Mouse (Mus musculus) liver, embryonic 13.5 days (tissue): ENCODE data around the gene Ndufb8. TPM values are rescaled to one million over a fixed set of nuclear protein-coding genes. Genes with fewer than 3 reads are reported as not detected.
A peak's percentile ranks its signal among the peaks of the same experiment; 100 is the strongest.

Source experiments
- ATAC-seq: fragments of 200-750 bp; cut with Nextera tagmentation; 2 replicates; pipeline ENCODE4 v1.8.0; 2017; ENCODE audit warnings: low read depth, mild to moderate bottlenecking, moderate number of reproducible peaks, moderate library complexity
- DNase-seq: peaks from one replicate; pipeline ENCODE4 v3.0.0; 2022
- H3K27ac ChIP-seq: fragments of 300-500 bp; sonication (generic); 2 replicates; pipeline ENCODE4 v1.5.1; 2015; ENCODE audit warnings: moderate library complexity, mild to moderate bottlenecking, inconsistent platforms
- H3K27me3 ChIP-seq: fragments of 300-500 bp; sonication (generic); 2 replicates; pipeline ENCODE4 v1.6.1; 2015; ENCODE audit warnings: mild to moderate bottlenecking, inconsistent platforms
- H3K36me3 ChIP-seq: fragments of 300-500 bp; sonication (generic); 2 replicates; pipeline ENCODE4 v1.6.1; 2015; ENCODE audit warnings: mild to moderate bottlenecking, inconsistent platforms
- H3K4me1 ChIP-seq: fragments of 300-500 bp; sonication (generic); replicated peaks from 2 replicates; pipeline ENCODE4 v1.6.1; 2015; ENCODE audit warnings: inconsistent platforms
- H3K4me2 ChIP-seq: fragments of 300-500 bp; sonication (generic); 2 replicates; pipeline ENCODE4 v1.6.1; 2015; ENCODE audit warnings: inconsistent platforms, mild to moderate bottlenecking, moderate library complexity
- H3K4me3 ChIP-seq: fragments of 300-500 bp; sonication (generic); replicated peaks from 2 replicates; pipeline ENCODE4 v1.5.1; 2015; ENCODE audit warnings: mild to moderate bottlenecking, inconsistent platforms
- H3K9ac ChIP-seq: fragments of 300-500 bp; sonication (generic); 2 replicates; pipeline ENCODE4 v1.6.1; 2015; ENCODE audit warnings: mild to moderate bottlenecking, inconsistent platforms
- H3K9me3 ChIP-seq: fragments of 300-500 bp; sonication (generic); replicated peaks from 2 replicates; pipeline ENCODE4 v1.6.1; 2016; ENCODE audit warnings: inconsistent platforms
- WGBS: fragments of 180-500 bp; shearing (Covaris S2); methylation state at CpG from one replicate; pipeline ENCODE4 v1.1.7; 2015; ENCODE audit not compliant: insufficient replicate concordance; 5-methylcytosine and 5-hydroxymethylcytosine counted together
- polyA plus RNA-seq: library from polyadenylated mRNA; unstranded; fragments of >200 nt; fragmentation: Nextera tagmentation; extraction: Ambion mirVana; gene quantifications from 2 replicates; pipeline ENCODE4 v1.2.1, GENCODE M21; 2015

The Ndufb8 gene
- polyA plus RNA-seq, 1 experiment from 2014 or later = 371 TPM

DNA sequence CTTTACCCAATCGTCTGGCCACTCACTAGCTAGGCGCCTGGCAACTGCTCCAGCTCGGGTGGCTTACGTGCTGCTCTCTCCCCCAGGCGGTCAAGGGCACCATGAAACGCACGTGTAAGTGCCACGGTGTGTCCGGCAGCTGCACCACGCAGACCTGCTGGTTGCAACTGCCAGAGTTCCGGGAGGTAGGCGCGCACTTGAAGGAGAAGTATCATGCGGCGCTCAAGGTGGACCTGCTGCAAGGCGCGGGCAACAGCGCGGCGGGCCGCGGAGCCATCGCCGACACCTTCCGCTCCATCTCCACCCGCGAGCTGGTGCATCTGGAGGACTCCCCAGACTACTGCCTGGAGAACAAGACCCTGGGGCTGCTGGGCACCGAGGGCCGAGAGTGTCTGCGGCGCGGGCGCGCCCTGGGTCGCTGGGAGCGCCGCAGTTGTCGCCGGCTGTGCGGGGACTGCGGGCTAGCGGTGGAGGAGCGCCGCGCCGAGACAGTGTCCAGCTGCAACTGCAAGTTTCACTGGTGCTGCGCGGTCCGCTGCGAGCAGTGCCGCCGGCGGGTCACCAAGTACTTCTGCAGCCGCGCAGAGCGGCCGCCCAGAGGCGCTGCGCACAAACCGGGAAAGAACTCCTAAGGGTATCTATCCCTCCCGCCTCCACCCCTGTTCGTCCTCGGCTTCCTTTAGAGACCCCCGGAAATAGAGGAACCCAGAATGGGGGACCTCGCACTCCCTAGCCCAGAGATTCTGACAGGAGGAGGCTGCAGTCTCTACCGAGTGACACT is 43.6 kb downstream of the Ndufb8 start:
- Histone ChIP-seq H3K27ac (no peak overlapping the region), H3K4me1 (peaks cover 2% of the 10 kb centered on the region; the same call in 1 of the 2 replicates), H3K36me3 (no peaks in the 10 kb centered on the region), H3K9me3 (no peaks in the 10 kb centered on the region), H3K4me3 (peak overlapping the region; percentile 36), H3K27me3 (peaks cover 89% of the 10 kb centered on the region), H3K4me2 (peak overlapping the region; percentile 56), H3K9ac (no peak overlapping the region)
- no peak for ATAC-seq
- DNase-seq = no peak
- WGBS = under 1% methylated on average over 66 of the region's 66 CpGs

DNA sequence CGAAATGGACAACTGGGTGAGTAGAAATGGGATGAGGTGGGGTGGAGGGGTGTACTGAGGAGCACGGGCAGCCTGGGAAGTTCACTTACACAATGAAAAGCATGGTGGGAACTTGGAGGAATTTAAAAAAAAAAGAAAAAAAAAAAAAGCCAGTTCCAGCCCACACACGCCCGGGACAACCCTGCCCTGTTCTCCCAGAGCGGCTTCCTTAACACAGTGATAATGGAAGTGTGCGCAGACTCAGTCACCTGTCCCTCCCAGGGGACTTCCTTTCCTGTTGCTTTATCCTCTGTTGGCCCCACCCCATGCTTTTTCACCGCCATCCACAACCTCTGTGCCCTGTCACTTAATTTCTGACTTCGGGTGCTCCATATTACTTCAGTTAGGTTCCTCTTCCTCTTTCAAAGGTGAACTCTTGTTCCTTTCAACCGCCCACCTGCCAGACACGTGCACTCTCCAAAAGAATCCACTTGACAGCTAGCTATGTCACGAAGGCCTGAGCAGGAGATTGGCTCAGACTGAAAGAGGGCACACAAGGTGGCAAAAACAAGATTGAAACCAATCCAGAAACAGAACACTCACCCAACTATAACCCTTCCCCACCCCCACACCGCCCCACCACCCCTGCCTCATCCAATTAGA is 44.6 kb downstream of the Ndufb8 start:
- no peak overlapping the region for H3K9ac ChIP-seq
- H3K27me3 ChIP-seq = peaks cover 81% of the 10 kb centered on the region
- no peak overlapping the region; the same call in 1 of the 2 replicates for H3K4me2 ChIP-seq
- no peaks in the 10 kb centered on the region for H3K36me3 ChIP-seq
- H3K4me3 ChIP-seq = peak overlapping the region; percentile 36; the same call in 1 of the 2 replicates
- no peak overlapping the region for H3K27ac ChIP-seq
- H3K4me1 ChIP-seq = peaks cover 2% of the 10 kb centered on the region; the same call in 1 of the 2 replicates
- 6% methylated on average over 12 of the region's 12 CpGs for WGBS
- no peak for ATAC-seq
- no peak for DNase-seq
- H3K9me3 ChIP-seq = no peaks in the 10 kb centered on the region

DNA sequence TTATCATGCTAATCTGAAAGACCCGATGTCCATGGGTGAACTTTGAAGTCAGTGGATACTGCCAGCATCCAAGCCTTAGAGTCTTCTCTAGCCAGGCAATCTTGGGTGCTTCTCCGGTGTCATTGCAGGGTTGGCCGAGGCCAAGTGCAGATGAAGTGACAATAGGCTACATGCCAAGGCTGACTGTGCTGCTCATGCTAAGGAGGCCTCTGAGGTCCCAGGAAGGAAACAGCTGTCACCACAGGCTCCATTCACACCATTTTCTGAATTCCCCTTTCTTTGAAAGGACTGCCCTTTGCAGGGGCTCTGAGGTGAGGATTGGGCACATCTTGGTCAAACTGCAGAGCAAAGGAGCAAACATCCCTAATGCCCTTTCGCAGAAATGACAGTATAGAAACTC is 52.5 kb downstream of the Ndufb8 start:
- no peak for ATAC-seq
- Histone ChIP-seq H3K9me3 (no peaks in the 10 kb centered on the region), H3K4me2 (no peak overlapping the region), H3K27ac (no peak overlapping the region), H3K27me3 (peaks cover 46% of the 10 kb centered on the region), H3K4me1 (no peaks in the 10 kb centered on the region), H3K4me3 (no peak overlapping the region), H3K9ac (no peak overlapping the region), H3K36me3 (no peaks in the 10 kb centered on the region)
- WGBS = 49% methylated on average over 4 of the region's 4 CpGs
- no peak for DNase-seq

DNA sequence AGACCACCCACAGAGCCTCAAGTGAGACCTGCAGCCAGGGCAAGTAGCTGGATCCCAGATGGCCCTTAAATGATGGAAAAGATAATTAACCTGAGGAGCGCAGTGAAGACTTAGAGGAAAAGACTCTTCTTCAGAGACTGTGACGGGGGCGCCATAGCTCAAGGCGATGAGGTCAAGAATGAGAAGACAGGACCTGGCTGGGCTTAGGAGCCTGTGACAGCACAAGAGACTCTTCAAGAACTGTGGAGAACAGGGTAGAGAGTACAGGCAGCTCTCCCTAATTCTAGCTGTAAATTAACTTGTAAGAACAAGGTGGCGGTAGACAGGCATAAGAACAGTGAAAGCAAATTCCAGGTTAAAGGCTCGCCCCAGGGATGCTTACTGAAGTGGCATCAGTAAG is 53.3 kb downstream of the Ndufb8 start:
- Histone ChIP-seq H3K4me1 (no peaks in the 10 kb centered on the region), H3K4me3 (no peak overlapping the region), H3K9me3 (no peaks in the 10 kb centered on the region), H3K27me3 (peaks cover 39% of the 10 kb centered on the region), H3K36me3 (no peaks in the 10 kb centered on the region), H3K9ac (no peak overlapping the region), H3K27ac (no peak overlapping the region), H3K4me2 (no peak overlapping the region)
- DNase-seq = no peak
- WGBS = 61% methylated on average over 6 of the region's 6 CpGs
- ATAC-seq = no peak

DNA sequence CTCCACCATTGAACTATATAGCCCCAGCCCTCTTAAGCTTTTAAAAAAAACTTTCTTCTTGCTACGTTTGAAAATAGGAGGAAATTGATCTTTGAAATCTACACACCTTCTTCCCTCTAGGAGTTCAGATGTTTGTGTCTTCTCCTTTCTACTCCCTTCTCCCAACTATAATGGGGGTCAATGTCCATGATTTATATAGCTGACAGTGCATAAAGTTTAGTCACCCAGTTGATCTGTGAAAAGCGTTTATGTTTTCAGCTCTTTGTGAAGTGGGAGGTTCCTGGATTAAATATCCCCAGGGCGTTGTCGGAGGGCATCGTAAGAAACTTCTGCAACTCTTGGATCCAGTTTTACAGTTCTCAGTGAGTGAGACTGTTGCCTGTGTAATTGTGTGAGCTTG is 55.0 kb downstream of the Ndufb8 start:
- Histone ChIP-seq H3K4me3 (no peak overlapping the region), H3K27me3 (peaks cover 52% of the 10 kb centered on the region), H3K4me2 (no peak overlapping the region), H3K9me3 (no peaks in the 10 kb centered on the region), H3K9ac (no peak overlapping the region), H3K36me3 (no peaks in the 10 kb centered on the region), H3K27ac (no peak overlapping the region), H3K4me1 (0 out of 2 replicates have a peak, but pooled peaks cover 3% of the 10 kb centered on the region)
- WGBS = 56% methylated on average over 5 of the region's 5 CpGs
- DNase-seq (no peak), ATAC-seq (no peak)

DNA sequence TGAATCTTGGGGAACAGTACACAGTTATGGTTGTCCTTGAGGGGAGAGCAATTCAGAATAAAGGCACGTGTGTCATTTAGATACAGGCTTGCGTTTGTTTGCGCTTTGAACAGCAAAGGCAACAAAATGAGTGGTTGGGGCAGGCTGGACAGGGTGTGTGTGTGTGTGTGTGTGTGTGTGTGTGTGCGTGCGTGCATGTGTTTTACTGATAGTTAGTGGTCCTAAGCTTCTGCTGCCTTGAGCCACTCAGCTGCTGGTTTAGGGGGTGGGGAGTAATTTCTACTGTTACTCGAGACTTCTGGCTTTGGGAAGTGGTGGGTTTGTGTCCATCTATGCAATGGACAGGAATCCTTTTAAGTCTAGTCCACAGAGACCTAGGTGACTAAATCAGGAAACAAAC is 56.3 kb downstream of the Ndufb8 start:
- H3K4me1 ChIP-seq = 0 out of 2 replicates have a peak, but pooled peaks cover 3% of the 10 kb centered on the region

More for the DNA sequence above, 56.3 kb downstream of the Ndufb8 start:
- Histone ChIP-seq H3K4me2 (no peak overlapping the region), H3K27me3 (peaks cover 60% of the 10 kb centered on the region), H3K9me3 (no peaks in the 10 kb centered on the region), H3K27ac (no peak overlapping the region), H3K4me3 (no peak overlapping the region), H3K36me3 (no peaks in the 10 kb centered on the region), H3K9ac (no peak overlapping the region)
- DNase-seq (no peak), ATAC-seq (no peak)
- WGBS = 49% methylated on average over 6 of the region's 6 CpGs

Other genes starting within 250 kb of the Ndufb8 start
- gene Scd4, start 222.3 kb downstream of the Ndufb8 start, polyA plus RNA-seq = 0.05 TPM in 1 of 2 replicates, not detected in the other
- 7.3 and 10.0 TPM in 2 replicates for gene Scd1, start 147.6 kb downstream of the Ndufb8 start, polyA plus RNA-seq
- not detected in 2 replicates for gene Wnt8b, start 62.0 kb downstream of the Ndufb8 start, polyA plus RNA-seq
- gene Sec31b, start 9.6 kb downstream of the Ndufb8 start, polyA plus RNA-seq = 0.29 and 0.43 TPM in 2 replicates
- gene Gm20538, start 2.6 kb downstream of the Ndufb8 start, polyA plus RNA-seq = not detected in 2 replicates
- 10.6 and 13.3 TPM in 2 replicates for gene Hif1an, start 7.4 kb upstream of the Ndufb8 start, polyA plus RNA-seq
- not detected in 2 replicates for gene Pax2, start 200.6 kb upstream of the Ndufb8 start, polyA plus RNA-seq